ENCODE assay signal across 19 mouse cellular contexts in genomic region chr10:92428026-92428425, GRCm38 (mm10).
A peak's percentile ranks its signal among the peaks of the same experiment; 100 is the strongest.
DNase-seq lines count a peak whose midpoint lies in the region; ATAC-seq and TF ChIP-seq lines count a peak whose summit lies in the region.
"Had no signal": no experiment of that assay in that cellular context is flagged by ENCODE, and none has a peak within 500 bp of the region (broad histone marks: within the 10 kb centered on the region; RNA-seq: fewer than 3 reads in every experiment).

No protein-coding gene starts in this region.

- H3K27ac ChIP-seq in forebrain, embryonic 12.5 days = peak overlapping the region; percentile 71; the same call in 1 of the 2 replicates
- no peak overlapping the region for H3K27ac ChIP-seq in forebrain, embryonic 16.5 days (ENCODE audit: low read length)
- H3K27ac ChIP-seq in midbrain, embryonic 10.5 days (replicated peaks) = peak overlapping the region; percentile 69
- H3K27ac ChIP-seq in midbrain, embryonic 13.5 days = peak overlapping the region; percentile 61
- H3K27ac ChIP-seq in midbrain, postnatal 0 days (ENCODE audit: low read depth, low read length) = peak overlapping the region; percentile 38; the same call in 1 of the 2 replicates
- H3K27ac ChIP-seq: embryonic facial prominence, embryonic 13.5 days; heart, embryonic 10.5 days; hindbrain, embryonic 13.5 days had no signal

- no peaks in the 10 kb centered on the region for H3K9me3 ChIP-seq in forebrain, embryonic 12.5 days
- H3K9me3 ChIP-seq in forebrain, embryonic 16.5 days (ENCODE audit: control insufficient read depth, low read length) = no peaks in the 10 kb centered on the region
- no peaks in the 10 kb centered on the region for H3K9me3 ChIP-seq in midbrain, embryonic 10.5 days (replicated peaks)
- H3K9me3 ChIP-seq in midbrain, embryonic 13.5 days = no peaks in the 10 kb centered on the region
- H3K9me3 ChIP-seq in midbrain, postnatal 0 days (ENCODE audit: low read length) = no peaks in the 10 kb centered on the region
- H3K9me3 ChIP-seq: embryonic facial prominence, embryonic 13.5 days; heart, embryonic 10.5 days; hindbrain, embryonic 13.5 days had no signal

- TF ChIP-seq CTCF in midbrain, postnatal 0 days (IDR thresholded peaks at IDR 0.05) = no peak

- no peak overlapping the region for H3K9ac ChIP-seq in forebrain, embryonic 12.5 days
- no peak overlapping the region for H3K9ac ChIP-seq in forebrain, embryonic 16.5 days (replicated peaks; ENCODE audit: low read depth, low read length)
- H3K9ac ChIP-seq in midbrain, embryonic 13.5 days (replicated peaks) = no peak overlapping the region
- no peak overlapping the region for H3K9ac ChIP-seq in midbrain, postnatal 0 days (replicated peaks; ENCODE audit: low read length, poor library complexity, severe bottlenecking)
- H3K9ac ChIP-seq: embryonic facial prominence, embryonic 13.5 days; hindbrain, embryonic 13.5 days had no signal

- 20% methylated on average over 4 of the region's 4 CpGs for WGBS in forebrain, embryonic 12.5 days
- WGBS in forebrain, embryonic 16.5 days = 13% methylated on average over 4 of the region's 4 CpGs
- 18% methylated on average over 4 of the region's 4 CpGs for WGBS in midbrain, embryonic 10.5 days
- 10% methylated on average over 4 of the region's 4 CpGs for WGBS in midbrain, embryonic 13.5 days
- WGBS in midbrain, postnatal 0 days = 14% methylated on average over 4 of the region's 4 CpGs

- peaks cover 35% of the 10 kb centered on the region for H3K4me1 ChIP-seq in forebrain, embryonic 12.5 days
- peaks cover 8% of the 10 kb centered on the region; the same call in 1 of the 2 replicates for H3K4me1 ChIP-seq in forebrain, embryonic 16.5 days (replicated peaks; ENCODE audit: control insufficient read depth, insufficient read depth, low read length)
- H3K4me1 ChIP-seq in midbrain, embryonic 10.5 days = peaks cover 29% of the 10 kb centered on the region
- peaks cover 32% of the 10 kb centered on the region for H3K4me1 ChIP-seq in midbrain, embryonic 13.5 days (replicated peaks)
- peaks cover 5% of the 10 kb centered on the region; the same call in 1 of the 2 replicates for H3K4me1 ChIP-seq in midbrain, postnatal 0 days (ENCODE audit: insufficient read depth, low read length)
- H3K4me1 ChIP-seq: embryonic facial prominence, embryonic 13.5 days; heart, embryonic 10.5 days had no signal

- DNase-seq in midbrain, embryonic 10.5 days (ENCODE audit: low spot score) = no peak
- DNase-seq in midbrain, postnatal 0 days (ENCODE audit: low spot score) = no peak
- DNase-seq in testis, postnatal 14 days (ENCODE audit: low spot score) = no peak
- no peak for DNase-seq in urinary bladder, postnatal 10 days (ENCODE audit: low spot score)
- DNase-seq: adrenal gland, postnatal 10 days; cerebellum, adult 11 months; cerebellum, adult 8-10 months; cerebellum, postnatal 36 days; gastrocnemius, postnatal 10 days; heart, adult 18-20 months; heart, postnatal 10 days; heart, postnatal 4 days had no signal

- ATAC-seq in forebrain, embryonic 12.5 days (ENCODE audit: low FRiP score) = no peak
- ATAC-seq in forebrain, embryonic 16.5 days = no peak
- ATAC-seq in midbrain, embryonic 13.5 days = no peak
- no peak for ATAC-seq in midbrain, postnatal 0 days (ENCODE audit: low FRiP score)
- ATAC-seq: forebrain, embryonic 14.5 days had no signal

- no peak overlapping the region for H3K4me2 ChIP-seq in forebrain, embryonic 12.5 days
- H3K4me2 ChIP-seq in forebrain, embryonic 16.5 days (ENCODE audit: low read length) = no peak overlapping the region
- H3K4me2 ChIP-seq in midbrain, embryonic 13.5 days (replicated peaks) = no peak overlapping the region
- no peak overlapping the region for H3K4me2 ChIP-seq in midbrain, postnatal 0 days (ENCODE audit: low read depth, low read length, poor library complexity, severe bottlenecking)
- H3K4me2 ChIP-seq: embryonic facial prominence, embryonic 13.5 days; hindbrain, embryonic 13.5 days had no signal

- H3K27me3 ChIP-seq in forebrain, embryonic 12.5 days = peaks cover 5% of the 10 kb centered on the region; the same call in 1 of the 2 replicates
- H3K27me3 ChIP-seq in forebrain, embryonic 16.5 days (replicated peaks; ENCODE audit: control insufficient read depth, insufficient read depth, low read length) = no peaks in the 10 kb centered on the region
- no peaks in the 10 kb centered on the region for H3K27me3 ChIP-seq in midbrain, embryonic 10.5 days (ENCODE audit: low read depth, poor library complexity, severe bottlenecking)
- no peaks in the 10 kb centered on the region for H3K27me3 ChIP-seq in midbrain, embryonic 13.5 days
- H3K27me3 ChIP-seq in midbrain, postnatal 0 days (ENCODE audit: insufficient read depth, low read length) = no peaks in the 10 kb centered on the region
- H3K27me3 ChIP-seq: embryonic facial prominence, embryonic 13.5 days; hindbrain, embryonic 13.5 days had no signal

- no peak overlapping the region for H3K4me3 ChIP-seq in forebrain, embryonic 12.5 days (replicated peaks)
- no peak overlapping the region for H3K4me3 ChIP-seq in forebrain, embryonic 16.5 days (replicated peaks; ENCODE audit: low read length)
- no peak overlapping the region for H3K4me3 ChIP-seq in midbrain, embryonic 10.5 days
- H3K4me3 ChIP-seq in midbrain, embryonic 13.5 days (replicated peaks) = no peak overlapping the region
- no peak overlapping the region for H3K4me3 ChIP-seq in midbrain, postnatal 0 days (ENCODE audit: low read depth, low read length)
- H3K4me3 ChIP-seq: embryonic facial prominence, embryonic 13.5 days; heart, embryonic 10.5 days; hindbrain, embryonic 13.5 days had no signal

- H3K36me3 ChIP-seq in forebrain, embryonic 12.5 days (replicated peaks) = no peaks in the 10 kb centered on the region
- no peaks in the 10 kb centered on the region for H3K36me3 ChIP-seq in forebrain, embryonic 16.5 days (ENCODE audit: control insufficient read depth, insufficient read depth)
- H3K36me3 ChIP-seq in midbrain, embryonic 10.5 days = no peaks in the 10 kb centered on the region
- no peaks in the 10 kb centered on the region for H3K36me3 ChIP-seq in midbrain, embryonic 13.5 days
- no peaks in the 10 kb centered on the region for H3K36me3 ChIP-seq in midbrain, postnatal 0 days (ENCODE audit: insufficient read depth, low read length)
- H3K36me3 ChIP-seq: embryonic facial prominence, embryonic 13.5 days; heart, embryonic 10.5 days; hindbrain, embryonic 13.5 days had no signal
